Mouse (Mus musculus) layer of hippocampus, postnatal 25 days (tissue): ENCODE measurements around the gene Hrh2. TPM values are rescaled to one million over a fixed set of nuclear protein-coding genes. Genes with fewer than 3 reads are reported as not detected.

Source experiments
- DNase-seq, 2 experiments: peaks; one replicate each; pipeline ENCODE4 v3.0.0; 2022; ENCODE audit warnings: mixed read lengths in 2 of 2, low spot score in 1 of 2; ENCODE audit errors: extremely low spot score in 1 of 2
- total RNA-seq, 2 experiments: library from RNA; stranded (reverse); gene quantifications; 2 replicates each; pipeline ENCODE4 v1.2.3; 2021

Gene Hrh2
- total RNA-seq, 2 experiments from 2014 or later: 5.6 to 6.9 TPM

DNA sequence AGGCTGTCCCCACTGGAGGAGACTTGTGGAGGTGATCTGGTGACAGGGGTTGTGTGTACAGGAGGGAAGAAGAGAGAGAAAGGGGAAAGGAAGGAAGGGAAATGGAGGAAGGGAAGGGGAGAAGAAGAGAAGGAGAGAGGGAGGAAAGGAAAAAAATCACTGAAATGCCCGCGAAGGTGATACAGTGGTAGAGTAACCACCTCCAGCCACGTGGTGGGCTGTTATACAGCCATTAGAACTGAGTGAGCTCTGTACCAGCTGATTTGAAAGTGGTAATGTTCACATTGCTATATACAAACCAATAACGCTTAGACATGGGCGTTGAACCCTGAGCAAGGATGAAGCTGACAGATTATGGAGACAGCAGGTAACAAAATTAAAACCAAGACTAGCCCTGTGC lies 20.6 kb downstream of the Hrh2 start:
- DNase-seq: no peak

DNA sequence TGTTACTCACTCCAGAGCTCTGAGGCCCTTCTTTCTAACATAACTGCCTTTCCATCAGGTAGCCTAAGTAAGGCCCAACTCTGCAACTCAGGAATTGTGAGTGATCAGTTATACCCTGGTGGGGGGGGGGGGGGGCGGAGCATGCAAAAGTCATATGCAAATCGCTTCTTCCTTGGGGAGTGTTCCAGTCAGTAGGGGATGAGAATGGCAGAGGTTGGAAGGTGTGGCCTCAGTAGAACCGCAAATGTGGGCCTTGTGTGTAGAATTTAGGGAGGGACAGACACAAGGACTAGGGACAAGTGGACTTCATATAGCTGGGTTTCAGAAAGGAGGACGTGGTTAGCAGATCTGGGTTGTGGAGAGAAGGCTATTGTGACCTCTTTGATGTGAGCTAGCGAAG lies 23.3 kb downstream of the Hrh2 start:
- DNase-seq: no peak

DNA sequence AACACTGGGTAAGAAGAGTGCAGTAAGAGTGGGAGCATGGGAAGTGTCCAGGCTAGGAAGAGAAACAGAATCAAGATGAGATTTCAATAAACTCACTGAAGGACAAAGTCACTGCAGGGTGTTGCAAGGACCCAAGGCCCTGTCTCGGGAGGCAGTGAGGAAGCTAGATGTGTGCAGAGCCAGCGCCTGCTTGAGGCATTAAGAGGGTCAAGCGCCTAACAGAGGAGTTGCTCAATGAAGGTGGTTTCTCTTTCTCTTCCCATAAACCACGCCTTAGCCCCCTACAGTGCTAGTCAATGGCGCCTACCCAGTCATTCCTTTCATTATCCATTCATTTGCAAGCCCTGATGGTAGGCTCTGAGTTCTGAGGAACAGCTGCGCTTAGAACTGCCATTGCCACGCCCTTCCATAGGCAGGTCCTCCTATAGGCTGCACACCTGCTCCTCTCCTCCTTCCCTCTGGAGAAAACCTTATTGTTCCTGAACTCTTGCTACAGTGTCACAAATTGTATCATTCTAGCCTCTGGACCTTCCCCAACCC lies 23.9 kb downstream of the Hrh2 start:
- DNase-seq: no peak

DNA sequence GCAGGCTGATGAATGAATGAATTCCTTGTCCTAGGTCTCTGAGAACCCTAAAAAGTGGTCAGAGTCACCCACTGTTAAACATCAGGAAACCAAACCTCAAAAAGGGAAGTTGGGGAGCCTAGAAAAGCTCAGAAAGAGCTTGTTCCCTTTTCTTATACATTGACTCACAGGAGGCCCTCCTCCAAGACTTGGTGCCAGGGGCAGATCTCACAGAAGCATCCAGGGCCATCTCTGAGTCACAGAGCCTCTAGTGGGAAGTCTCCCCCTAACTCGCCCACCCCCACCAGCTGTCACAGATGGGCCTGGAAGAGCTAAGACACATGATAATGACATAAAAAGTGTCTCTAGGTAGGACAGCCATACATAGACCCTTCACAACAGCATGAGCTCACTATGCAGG lies 26.4 kb downstream of the Hrh2 start:
- no peak for DNase-seq

DNA sequence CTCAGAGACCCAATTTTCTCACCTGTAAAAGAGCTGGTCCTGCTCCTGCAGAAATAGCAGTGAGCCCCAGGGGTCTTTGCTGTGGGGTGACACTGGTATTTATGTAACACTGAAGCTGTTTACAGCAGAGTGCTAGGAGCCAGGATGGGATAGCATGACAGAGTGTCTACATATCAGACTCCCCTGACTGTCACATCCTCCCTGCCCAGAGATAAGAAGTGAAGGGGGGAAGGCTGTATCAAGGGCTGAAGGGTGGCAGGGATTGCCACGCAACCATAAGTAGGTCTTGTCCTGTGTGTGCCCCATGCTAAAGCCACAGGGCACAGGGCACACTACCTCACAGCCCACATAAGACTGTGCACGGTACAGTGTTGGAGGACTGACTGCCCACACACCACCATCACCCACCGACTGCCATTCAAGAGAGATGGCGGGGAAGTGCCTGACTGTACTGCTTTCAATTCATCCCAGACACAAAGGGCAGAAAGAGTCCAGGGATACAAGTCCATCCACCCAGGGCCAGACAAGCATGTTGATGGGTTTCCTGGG lies 29.8 kb downstream of the Hrh2 start:
- no peak for DNase-seq

DNA sequence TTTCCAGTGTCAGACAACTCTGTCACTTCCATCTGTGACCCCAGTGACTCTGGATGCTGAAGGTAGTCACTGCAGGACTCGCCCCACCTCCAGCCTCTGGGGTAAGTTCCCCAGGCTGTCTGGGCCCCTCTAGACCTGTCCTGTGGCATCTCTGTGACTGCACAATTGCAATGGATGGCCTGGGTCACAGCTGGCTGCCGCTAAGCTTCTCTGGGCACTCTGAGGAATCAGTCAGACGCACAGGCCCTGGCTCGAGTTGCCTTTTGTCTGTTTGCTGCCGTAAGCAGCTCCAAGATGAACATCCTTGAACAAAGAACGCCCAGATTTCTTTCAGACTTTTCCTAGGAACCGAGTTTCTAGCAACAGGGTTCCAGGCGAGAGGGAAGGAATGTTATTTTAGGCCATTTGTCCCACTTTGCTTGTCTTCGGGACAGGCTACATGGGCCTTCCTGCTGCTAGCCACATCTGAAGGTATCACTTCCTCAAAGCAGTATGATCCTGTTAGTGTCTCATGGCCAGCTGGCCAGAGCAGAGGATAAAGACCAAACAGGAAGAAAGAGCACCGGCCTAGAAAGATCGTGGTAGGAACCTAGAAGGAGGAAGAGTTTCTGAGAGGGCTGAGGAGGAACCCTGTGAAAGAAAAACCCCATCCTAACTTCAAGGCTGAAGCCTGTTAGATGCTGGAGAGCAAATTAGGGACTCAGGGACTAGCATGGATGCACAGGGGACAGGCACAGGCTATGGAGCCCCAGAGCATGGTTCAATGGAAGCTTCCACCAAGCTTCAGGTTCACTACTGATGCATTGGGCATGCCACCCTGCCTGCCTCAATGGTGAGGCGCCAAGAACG lies 31.2 kb downstream of the Hrh2 start:
- DNase-seq: no peak

DNA sequence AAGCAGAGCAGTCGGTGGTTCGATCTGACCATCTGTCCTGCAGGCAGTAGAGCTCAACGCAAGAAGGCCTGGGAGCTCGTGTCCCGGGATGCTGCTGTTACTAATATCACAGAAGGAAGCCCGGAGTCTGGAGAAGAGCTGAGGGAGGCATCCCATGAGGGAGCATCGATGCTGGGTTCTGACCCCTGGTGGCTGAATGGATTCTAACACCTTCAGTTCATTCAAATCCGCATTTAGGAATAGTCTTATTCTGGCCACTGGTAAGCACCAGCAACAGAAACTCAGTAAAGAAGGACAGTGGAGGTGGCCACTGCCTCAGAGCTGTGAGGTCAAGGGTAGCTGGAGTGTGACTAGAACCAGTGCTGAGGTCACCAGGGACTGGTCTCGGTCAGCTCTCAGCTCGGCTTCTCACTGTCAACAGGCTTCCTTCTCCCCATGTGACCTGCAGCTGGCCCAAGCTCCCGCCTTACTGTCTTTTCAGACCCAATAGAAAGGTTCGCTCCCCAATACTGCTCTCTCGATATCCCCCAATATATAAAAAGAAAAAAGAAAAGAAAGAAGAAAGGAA lies 36.1 kb downstream of the Hrh2 start:
- DNase-seq: peak; percentile 42 to 63

DNA sequence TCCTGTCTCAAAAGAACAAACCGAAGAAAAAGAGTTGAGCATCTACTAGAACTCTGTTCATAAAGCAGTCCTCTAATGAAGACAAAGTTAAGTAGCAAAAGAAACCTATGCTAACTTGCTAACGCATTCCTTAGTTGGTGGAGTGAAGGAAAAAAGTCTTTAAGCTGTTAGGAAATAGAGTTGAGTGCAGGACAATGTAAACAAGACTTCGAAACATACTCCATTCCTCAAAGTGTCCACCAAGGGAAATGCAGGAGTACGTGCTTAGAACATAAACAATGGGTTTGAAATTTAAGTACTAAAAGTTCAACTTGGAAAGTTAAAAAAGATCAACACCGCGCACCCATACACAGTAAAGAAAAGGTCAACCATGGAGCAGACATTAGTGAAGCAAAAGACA lies 38.2 kb downstream of the Hrh2 start:
- DNase-seq: no peak

DNA sequence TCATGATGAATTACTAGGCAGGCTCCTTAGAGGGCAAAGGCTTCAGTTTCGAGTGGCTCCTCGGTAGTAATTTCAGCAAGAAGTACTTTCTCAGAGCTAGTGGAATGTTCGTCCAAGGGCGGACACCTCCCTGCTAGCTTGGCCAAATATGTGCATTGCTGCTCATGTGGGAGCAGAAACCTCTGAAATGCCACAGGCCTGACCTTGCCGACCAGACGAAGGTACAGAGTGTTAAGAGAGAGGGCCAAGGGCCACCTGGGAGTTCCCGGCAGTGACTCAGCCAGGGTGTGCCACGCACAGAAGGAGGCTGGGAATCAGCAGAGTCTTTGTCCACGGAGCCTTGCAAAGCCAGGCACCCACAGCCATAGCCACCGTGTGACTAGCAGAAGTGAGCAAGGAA lies 39.9 kb downstream of the Hrh2 start:
- no peak for DNase-seq

DNA sequence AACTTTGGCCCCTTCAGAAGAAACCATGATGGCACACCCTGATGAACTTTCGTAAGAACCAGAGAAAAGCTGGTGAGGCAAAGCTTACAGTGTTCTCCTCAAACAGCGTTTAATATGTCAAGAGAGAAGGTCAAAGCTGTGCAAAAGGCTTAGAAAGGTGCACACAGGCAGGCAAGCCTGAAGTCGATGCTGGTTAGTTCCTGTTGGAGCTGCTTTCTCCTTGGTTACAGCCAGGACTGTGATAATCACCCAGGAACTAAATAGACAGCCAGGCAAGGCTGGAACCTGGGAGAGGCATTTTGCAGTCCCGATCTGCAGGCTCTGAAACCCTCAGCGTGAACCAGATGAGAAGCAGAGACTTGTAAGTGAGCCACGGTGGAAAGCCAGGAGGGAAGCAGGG lies 45.6 kb downstream of the Hrh2 start:
- DNase-seq: no peak

DNA sequence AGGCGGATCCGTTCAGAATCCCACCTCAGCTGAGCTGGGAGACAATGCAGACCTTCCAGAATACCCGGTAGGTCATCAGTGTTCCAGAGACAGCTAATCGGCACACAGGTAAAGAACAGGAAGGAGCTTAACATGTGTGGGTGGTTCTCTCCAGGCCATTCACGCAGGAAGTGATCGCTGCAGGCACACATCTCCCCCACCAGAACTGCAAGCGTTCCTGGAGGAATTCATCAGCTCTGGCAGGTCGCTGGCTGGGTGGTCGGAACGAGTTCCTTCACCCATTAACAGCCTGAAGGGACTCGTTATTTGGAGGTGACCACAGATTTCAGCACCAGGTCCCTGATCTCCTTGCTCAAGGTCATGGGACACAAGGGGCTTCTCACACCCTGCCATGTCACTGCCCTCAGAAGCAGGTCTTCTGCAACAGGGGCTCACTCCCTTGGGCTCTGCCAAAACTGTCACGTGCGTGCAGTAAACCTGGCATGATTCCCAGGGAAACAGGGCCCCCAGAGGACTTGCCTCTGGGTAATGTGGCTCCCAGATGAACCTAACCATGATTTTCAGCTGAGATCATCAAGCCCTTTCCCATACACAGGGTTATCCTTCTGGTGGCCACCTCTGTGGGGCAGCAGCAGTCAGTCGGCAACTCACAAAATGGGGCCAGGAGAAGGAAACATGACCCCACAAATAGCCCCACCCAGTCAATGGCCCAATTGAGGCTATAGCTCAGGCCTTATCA lies 46.8 kb downstream of the Hrh2 start:
- DNase-seq: no peak

DNA sequence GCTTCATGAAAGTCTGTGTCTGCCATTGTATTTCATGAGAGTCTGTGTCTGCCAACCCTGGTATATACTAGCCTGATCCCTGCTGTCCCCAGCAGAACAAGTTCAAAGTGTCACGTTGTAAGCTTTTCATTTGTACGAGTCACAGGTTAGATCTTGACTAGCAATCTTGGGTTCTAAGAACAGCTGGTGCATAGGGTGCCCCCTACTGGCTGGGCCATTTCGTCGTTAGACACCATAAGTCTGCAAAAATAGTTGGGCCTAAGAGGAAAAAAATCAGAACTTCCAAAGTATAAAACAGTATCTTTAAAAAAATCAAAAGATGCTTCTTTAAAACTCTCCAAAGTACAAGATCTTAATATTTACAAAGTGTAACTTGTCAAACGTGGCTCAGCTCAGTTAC lies 50.5 kb downstream of the Hrh2 start:
- peak in 1 of 2 experiments; percentile 60 for DNase-seq

DNA sequence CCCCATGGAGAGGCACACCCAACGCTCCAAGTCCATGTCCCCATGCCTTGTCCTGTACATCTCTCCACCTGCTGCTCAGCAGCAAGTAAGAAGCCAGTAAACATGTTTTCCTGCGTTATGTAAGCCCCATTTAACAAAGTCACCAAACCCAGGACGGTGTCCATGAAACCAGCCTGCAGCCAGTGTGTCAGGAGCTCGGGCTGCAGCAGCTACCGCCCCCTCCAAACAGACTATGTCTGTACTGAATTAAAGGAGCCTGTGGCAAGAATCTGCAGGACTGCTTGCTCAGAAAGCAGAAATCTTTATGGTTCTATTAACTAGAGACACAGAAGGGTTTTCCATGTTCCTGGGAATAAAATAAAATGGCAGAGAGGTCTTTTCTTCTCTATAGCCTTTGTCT lies 53.3 kb downstream of the Hrh2 start:
- DNase-seq: no peak

DNA sequence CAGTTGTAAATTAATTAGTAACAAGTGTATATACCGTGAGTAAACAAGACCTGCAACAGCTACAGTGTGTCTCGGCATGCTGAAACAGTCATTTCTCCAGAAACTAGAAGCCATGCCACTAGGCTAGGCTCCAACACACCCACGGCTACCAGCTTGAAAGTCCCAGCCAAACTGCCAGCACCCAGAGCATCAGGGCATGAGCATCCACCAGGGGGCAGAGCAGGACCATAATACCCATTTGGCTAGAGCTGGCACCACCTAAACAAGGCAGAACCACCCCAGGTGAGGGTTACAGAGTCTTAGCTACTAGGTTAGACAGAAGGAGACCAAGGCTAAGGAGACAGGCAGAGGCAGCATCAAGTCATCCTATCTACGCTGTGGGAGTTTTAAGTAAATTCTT lies 55.6 kb downstream of the Hrh2 start:
- DNase-seq: peak; percentile 83 to 96

DNA sequence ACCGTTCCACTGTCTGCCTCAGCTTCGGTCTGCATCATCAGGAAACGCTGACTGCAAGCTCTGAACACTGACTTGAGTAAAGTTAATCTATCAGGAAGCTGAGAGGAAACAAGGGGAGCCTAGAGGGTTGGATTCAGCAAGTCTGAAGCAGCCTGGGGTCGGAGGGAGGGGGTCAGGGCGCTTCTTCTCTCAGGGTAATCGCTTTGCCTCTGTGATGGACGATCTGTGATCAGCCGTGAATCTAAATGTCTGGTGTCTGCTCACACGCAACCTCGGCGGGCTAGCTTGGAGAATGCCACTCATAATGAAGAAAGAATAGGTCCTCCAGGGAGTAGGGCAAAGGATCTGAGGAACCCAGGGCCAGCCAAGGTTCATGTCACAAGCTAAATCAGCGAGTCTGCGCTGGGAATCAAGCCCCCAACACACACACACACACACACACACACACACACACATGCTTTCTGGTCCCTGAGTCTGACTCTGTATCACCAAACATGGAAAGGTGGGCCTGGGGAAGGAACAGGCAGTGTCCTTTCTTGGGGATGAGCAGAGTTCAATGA lies 56.6 kb downstream of the Hrh2 start:
- no peak for DNase-seq

DNA sequence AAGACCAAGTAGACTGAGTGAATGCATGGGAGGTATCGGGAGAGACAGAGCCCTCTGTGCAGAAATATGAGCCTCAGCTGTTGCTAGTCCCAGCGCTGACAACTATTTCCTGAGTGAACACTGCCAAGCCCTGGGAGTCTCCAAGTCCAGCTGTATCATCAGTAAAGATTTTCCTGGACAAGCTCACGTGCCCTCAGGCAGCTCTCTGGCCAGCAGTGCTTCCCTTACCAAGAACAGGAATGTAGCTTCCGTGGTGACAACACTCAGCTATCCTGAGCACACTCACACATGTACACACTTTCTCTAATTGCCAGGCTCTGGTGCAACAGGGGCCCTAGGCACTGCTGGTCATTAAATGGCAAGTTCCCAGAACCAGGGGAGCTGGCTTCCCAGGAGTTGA lies 57.1 kb downstream of the Hrh2 start:
- DNase-seq: no peak

DNA sequence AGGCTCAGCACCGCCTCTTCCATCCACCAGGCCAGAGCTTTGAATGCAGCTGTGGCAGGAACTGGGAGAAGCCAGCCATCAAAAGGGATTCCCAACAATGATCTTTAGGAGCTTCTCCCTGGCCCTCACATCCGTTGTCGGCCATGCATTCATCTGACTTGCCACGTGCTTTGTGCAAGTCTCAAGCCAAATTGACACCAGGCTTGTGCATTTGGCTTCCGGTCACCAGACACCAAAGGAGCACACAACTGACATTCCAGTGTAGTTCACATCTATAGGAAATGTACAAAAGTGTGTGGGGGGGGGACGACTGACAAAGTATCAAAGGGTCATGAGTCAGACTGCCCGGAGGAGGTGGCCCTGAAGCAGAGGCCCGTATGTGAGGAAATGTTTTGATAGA lies 58.4 kb downstream of the Hrh2 start:
- no peak for DNase-seq

DNA sequence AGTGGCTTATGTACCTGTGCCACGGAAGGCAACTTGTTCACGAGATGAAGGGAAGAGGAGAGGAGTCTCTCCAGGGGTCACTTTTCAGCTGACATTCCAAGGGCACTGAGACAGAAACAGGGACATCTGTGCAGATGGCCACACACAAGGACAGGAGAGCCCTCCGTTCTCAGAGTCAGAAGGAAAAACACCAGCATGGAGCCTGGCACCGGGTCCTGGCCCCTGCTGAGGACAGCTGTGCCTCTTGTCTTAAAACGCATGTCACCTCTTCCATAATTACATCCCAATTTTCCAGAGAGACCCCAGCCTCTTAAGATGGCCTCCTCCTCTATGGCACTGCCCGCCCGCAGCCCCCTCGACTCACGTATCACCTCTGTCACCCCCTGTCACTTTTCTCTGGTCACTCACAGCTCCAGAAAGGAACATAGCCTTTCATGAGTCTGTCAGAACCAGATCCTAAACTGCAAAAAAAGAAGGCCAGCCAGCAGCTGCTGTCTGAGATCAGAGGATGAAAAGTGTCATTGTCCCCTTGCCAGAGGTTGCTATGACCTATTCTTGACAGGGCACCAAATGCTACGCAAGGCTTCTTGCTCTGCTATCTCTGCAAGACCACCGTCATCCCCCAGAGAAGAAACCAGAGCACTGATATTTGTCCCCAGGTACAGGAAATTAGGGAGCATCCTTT lies 59.8 kb downstream of the Hrh2 start:
- DNase-seq: no peak

DNA sequence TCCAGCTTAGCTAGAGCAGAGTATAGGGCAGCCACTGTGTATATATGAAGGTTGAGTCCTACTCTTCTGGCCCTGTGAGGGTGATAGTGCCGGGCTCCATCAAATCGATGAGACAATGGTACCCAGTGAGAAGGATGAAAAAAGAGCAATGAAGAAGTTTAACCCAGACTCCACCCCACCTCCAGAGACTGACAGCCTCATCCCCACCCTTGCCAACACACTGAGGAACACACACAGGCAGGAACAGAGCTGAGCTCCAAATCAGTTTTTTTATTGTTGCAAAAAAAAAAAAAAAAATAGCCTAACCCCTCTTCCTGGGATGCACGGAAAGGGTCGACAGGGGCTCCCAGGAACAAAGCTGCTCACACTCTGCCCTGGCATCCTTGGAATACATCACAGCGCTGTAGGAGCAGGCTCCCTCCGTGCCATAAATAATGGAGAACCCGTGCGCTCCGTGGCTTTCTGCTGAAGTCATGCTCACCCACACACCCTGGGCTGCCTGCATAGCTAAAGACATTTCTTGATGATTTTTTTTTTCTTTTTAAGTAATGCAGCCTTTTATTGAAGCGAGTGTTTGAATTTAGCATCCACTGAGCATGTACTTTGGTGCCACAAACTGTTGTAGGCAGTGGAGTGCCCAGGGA lies 65.8 kb downstream of the Hrh2 start:
- DNase-seq: no peak
